Mouse (Mus musculus): ENCODE data around the gene Lasp1. TPM values are rescaled to one million over a fixed set of nuclear protein-coding genes. Genes with fewer than 3 reads are reported as not detected.

Lasp1 gene
- total and polyA plus RNA-seq, 2 experiments from 2014 or later, result 137 to 187 TPM

DNA sequence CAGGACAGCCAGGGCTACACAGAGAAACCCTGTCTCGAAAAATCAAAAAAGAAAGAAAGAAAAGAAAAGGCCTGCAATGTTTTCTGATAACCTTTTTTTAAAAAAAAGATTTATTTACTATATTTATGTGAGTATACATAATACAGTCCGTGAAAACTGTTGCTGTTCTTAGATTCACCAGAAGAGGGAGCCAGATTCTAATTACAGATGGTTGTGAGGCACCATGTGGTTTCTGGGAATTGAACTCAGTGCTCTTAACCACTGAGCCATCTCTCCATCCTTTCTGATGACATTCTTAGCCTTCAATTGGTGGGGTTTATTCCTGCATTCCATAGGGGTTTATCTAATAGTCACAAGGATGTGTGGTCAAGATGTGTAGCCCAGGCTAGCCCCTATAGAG lies 5.6 kb upstream of the Lasp1 start:
- peak; percentile 70 for TF ChIP-seq CTCF (IDR thresholded peaks at IDR 0.05; ENCODE audit: low read depth)
- 12% methylated on average over 2 of the region's 2 CpGs for WGBS

DNA sequence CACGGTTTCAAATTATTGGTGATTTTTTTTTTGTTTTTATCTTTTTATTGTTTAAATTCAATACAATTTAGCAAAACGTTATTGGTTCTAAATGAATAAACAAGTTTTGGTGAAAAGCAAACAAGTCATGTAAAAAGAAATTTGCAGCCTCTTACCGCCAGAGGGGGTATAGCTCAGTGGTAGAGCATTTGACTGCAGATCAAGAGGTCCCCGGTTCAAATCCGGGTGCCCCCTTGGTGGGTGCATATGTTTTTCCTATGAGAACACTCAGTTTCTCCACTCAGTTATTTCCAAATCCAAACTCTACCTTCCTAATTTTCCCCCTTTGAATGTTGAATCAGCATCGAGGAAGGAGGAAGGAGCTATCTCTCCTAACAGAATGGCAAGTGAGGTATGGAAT lies 1.9 kb upstream of the Lasp1 start:
- peak overlapping the region; percentile 14; the same call in 1 of the 2 replicates for H3K4me3 ChIP-seq (ENCODE audit: low read length)
- 6% methylated on average over 6 of the region's 6 CpGs for WGBS
- no peak overlapping the region for H3K27ac ChIP-seq
- H3K27me3 ChIP-seq (ENCODE audit: insufficient read depth, low read length), result no peaks in the 10 kb centered on the region
- DNase-seq (ENCODE audit: low spot score) (peak; percentile 81), ATAC-seq (no peak)
- no peaks in the 10 kb centered on the region for H3K36me3 ChIP-seq (ENCODE audit: insufficient read depth, low read length)
- no peak overlapping the region for H3K4me2 ChIP-seq (ENCODE audit: low read depth, low read length)
- peaks cover 11% of the 10 kb centered on the region for H3K4me1 ChIP-seq (ENCODE audit: insufficient read depth, low read length)
- H3K9me3 ChIP-seq (ENCODE audit: low read length), result no peaks in the 10 kb centered on the region
- peak; percentile 45 for TF ChIP-seq CTCF (IDR thresholded peaks at IDR 0.05; ENCODE audit: low read depth)
- no peak overlapping the region for H3K9ac ChIP-seq (replicated peaks; ENCODE audit: low read length)

More for the DNA sequence above, 5.6 kb upstream of the Lasp1 start:
- Histone ChIP-seq H3K9me3 (ENCODE audit: low read length) (no peaks in the 10 kb centered on the region), H3K27ac (no peak overlapping the region), H3K27me3 (ENCODE audit: insufficient read depth, low read length) (no peaks in the 10 kb centered on the region), H3K4me2 (ENCODE audit: low read depth, low read length) (no peak overlapping the region), H3K9ac (replicated peaks; ENCODE audit: low read length) (no peak overlapping the region), H3K4me1 (ENCODE audit: insufficient read depth, low read length) (no peaks in the 10 kb centered on the region), H3K4me3 (ENCODE audit: low read length) (no peak overlapping the region), H3K36me3 (ENCODE audit: insufficient read depth, low read length) (no peaks in the 10 kb centered on the region)
- peak; percentile 78 for DNase-seq (ENCODE audit: low spot score)
- ATAC-seq, result no peak

DNA sequence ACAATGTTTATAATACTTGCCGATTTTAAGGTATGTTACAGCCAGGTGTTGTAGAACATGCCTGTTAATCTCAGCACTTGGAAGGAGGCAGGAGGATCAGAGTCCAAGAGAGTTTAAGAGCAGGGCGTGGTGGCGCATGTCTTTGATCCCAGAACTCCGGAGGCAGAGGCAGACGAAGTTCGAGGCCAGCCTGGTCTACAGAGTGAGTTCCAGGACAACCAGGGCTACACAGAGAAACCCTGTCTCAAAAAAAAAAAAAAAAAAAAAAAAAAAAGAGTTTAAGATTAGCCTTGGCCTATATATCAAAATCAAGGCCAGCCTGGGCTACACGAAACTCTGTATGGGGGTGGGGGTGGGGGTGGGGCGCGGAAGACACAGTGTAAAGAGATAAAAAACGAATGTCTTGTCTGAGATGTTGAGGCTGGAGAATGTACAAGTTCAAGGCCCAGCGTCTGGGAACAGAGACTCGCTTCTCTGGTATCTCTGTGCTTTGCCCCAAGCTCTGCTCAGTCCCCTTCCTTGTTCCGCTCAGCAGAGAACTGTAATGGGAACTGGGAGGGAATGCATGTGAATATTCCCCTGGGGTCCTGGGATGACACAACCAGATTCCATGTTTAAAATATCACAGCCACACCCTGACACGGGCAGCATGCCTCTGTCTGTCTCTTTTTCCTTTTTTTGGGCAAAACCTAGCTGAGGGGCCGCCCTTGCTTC lies 1.3 kb upstream of the Lasp1 start:
- Histone ChIP-seq H3K27ac (peak overlapping the region; percentile 93; the same call in 1 of the 2 replicates), H3K4me1 (ENCODE audit: insufficient read depth, low read length) (peaks cover 16% of the 10 kb centered on the region), H3K36me3 (ENCODE audit: insufficient read depth, low read length) (peaks cover 4% of the 10 kb centered on the region; the same call in 1 of the 2 replicates), H3K9me3 (ENCODE audit: low read length) (no peaks in the 10 kb centered on the region), H3K4me2 (ENCODE audit: low read depth, low read length) (peak overlapping the region; percentile 76; the same call in 1 of the 2 replicates), H3K9ac (replicated peaks; ENCODE audit: low read length) (no peak overlapping the region), H3K27me3 (ENCODE audit: insufficient read depth, low read length) (no peaks in the 10 kb centered on the region), H3K4me3 (ENCODE audit: low read length) (peak overlapping the region; percentile 80; the same call in 1 of the 2 replicates)
- DNase-seq (ENCODE audit: low spot score) (no peak), ATAC-seq (no peak)
- WGBS, result 64% methylated on average over 15 of the region's 15 CpGs
- TF ChIP-seq CTCF (IDR thresholded peaks at IDR 0.05; ENCODE audit: low read depth), result no peak

DNA sequence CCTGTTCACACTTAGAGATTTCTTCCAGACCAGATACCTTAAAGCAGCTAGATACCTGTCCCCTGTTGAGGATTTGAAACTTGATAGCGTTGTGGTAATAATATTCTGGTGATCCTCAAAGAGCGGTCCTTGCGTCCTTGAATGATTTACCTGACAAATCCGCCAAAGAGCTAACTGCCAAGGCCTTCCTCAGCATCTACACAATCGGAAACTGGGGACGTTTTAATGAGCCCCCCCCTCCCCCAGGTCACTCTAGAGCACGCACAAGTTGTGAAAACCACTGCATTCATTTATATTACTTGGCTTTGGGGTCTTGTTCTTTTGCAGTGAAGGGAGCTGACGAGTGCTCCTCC lies 741 bp upstream of the Lasp1 start:
- WGBS, result 41% methylated on average over 8 of the region's 8 CpGs
- no peak overlapping the region for H3K9ac ChIP-seq (replicated peaks; ENCODE audit: low read length)
- peak overlapping the region; percentile 93 for H3K27ac ChIP-seq
- H3K9me3 ChIP-seq (ENCODE audit: low read length), result no peaks in the 10 kb centered on the region
- no peak for DNase-seq (ENCODE audit: low spot score)
- peaks cover 19% of the 10 kb centered on the region for H3K4me1 ChIP-seq (ENCODE audit: insufficient read depth, low read length)
- peak overlapping the region; percentile 80 for H3K4me3 ChIP-seq (ENCODE audit: low read length)
- TF ChIP-seq CTCF (IDR thresholded peaks at IDR 0.05; ENCODE audit: low read depth), result no peak
- H3K36me3 ChIP-seq (ENCODE audit: insufficient read depth, low read length), result peaks cover 4% of the 10 kb centered on the region; the same call in 1 of the 2 replicates
- H3K4me2 ChIP-seq (ENCODE audit: low read depth, low read length), result peak overlapping the region; percentile 76
- ATAC-seq, result no peak
- no peaks in the 10 kb centered on the region for H3K27me3 ChIP-seq (ENCODE audit: insufficient read depth, low read length)

DNA sequence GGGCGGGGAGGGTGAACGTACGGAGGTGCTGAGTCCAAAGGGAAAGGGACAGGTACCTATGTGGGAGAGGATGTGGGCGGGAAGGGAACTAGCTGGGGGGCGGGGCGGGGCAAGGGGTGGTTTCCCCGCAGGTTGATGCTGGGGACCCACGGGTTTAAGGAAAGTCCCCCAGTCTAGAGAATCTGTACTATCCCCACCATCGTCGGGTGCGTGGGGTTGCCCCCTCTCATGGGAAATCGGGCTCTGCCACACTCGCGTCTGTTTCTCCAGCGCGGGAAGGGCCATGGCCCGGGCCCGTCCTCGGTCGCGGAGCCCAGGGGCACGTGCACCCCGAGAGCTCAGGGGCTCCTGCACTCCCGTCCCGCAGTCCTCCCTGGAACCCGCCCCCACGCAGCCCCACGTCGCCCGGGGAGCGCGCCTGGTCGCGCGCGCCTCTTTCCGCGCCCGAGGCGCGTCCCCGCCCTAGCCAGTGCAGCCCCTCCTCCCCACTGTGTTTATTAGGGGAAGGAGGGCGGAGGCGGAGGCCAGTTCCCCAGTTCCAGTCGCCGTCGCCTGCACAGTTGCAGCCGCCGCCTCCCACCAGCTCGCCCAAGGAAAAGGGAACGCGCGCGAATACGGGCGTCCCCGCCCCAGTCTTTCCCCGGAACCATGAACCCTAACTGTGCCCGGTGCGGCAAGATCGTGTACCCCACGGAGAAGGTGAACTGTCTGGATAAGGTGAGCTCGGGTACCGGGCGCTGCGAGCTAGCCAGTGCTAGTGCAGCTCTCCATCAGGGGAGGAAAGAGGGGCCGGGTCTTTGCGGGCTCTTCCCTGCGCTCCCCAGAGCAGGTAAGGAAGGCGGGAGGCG lies 570 bp downstream of the Lasp1 start:
- H3K27me3 ChIP-seq (ENCODE audit: insufficient read depth, low read length), result no peaks in the 10 kb centered on the region
- WGBS, result under 1% methylated on average over 63 of the region's 71 CpGs
- H3K9ac ChIP-seq (replicated peaks; ENCODE audit: low read length), result peak overlapping the region; percentile 84
- DNase-seq (ENCODE audit: low spot score) (peak; percentile 94), ATAC-seq (peak; percentile 85)
- H3K4me3 ChIP-seq (ENCODE audit: low read length), result peak overlapping the region; percentile 80
- H3K36me3 ChIP-seq (ENCODE audit: insufficient read depth, low read length), result peaks cover 4% of the 10 kb centered on the region; the same call in 1 of the 2 replicates
- no peaks in the 10 kb centered on the region for H3K9me3 ChIP-seq (ENCODE audit: low read length)
- peak overlapping the region; percentile 93 for H3K27ac ChIP-seq
- H3K4me1 ChIP-seq (ENCODE audit: insufficient read depth, low read length), result peaks cover 21% of the 10 kb centered on the region
- H3K4me2 ChIP-seq (ENCODE audit: low read depth, low read length), result peak overlapping the region; percentile 76
- no peak for TF ChIP-seq CTCF (IDR thresholded peaks at IDR 0.05; ENCODE audit: low read depth)

DNA sequence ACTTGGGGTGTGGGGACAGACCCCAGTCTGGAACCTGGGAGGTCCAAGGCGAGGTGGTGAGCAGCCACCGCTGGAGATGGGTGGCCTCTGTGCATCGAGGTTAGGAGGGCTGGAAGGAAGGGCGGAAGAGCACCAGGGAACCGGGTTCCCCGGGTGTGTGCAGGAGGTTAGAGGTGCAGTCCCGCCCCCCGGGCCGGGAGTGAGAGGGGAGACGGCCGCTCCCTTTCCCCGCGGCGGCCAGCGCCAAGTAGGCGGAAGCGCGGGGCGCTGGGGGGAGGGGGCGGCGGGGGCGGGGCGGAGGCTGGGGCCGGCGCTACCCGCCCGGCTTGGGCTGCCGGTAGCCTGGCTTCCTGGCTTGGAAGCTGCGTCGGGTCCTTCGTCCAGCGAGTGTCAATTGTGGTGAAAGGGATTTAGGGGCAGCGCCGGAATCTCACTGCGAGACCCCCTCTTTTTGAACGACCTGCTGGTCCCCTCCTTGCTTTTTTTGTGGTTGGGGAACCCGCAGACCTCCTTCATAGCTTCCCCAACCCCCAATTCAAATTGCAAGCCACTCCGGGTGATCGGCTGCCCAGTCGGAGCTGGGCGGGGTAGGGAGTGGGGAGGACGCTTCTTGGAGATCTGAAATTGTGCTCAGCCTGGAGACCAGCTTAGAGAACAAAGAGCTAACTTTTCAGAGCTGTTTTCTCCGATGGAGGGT lies 1.3 kb downstream of the Lasp1 start:
- DNase-seq (ENCODE audit: low spot score) (peak; percentile 74), ATAC-seq (peak; percentile 42)

More for the DNA sequence above, 1.3 kb downstream of the Lasp1 start:
- no peaks in the 10 kb centered on the region for H3K9me3 ChIP-seq (ENCODE audit: low read length)
- H3K4me1 ChIP-seq (ENCODE audit: insufficient read depth, low read length), result peaks cover 29% of the 10 kb centered on the region
- 3% methylated on average over 26 of the region's 43 CpGs for WGBS
- H3K27me3 ChIP-seq (ENCODE audit: insufficient read depth, low read length), result no peaks in the 10 kb centered on the region
- peak overlapping the region; percentile 80 for H3K4me3 ChIP-seq (ENCODE audit: low read length)
- H3K36me3 ChIP-seq (ENCODE audit: insufficient read depth, low read length), result peaks cover 4% of the 10 kb centered on the region; the same call in 1 of the 2 replicates
- TF ChIP-seq CTCF (IDR thresholded peaks at IDR 0.05; ENCODE audit: low read depth), result no peak
- H3K4me2 ChIP-seq (ENCODE audit: low read depth, low read length), result peak overlapping the region; percentile 76
- H3K27ac ChIP-seq, result peak overlapping the region; percentile 93
- H3K9ac ChIP-seq (replicated peaks; ENCODE audit: low read length), result peak overlapping the region; percentile 84

Measured in hindbrain, postnatal 0 days (tissue).